Mouse (Mus musculus) small intestine, adult 2 months (tissue): ENCODE measurements around the gene Ndst2.

Experiments
- CTCF ChIP-seq: fragments of 200-500 bp; IDR thresholded peaks from 2 replicates; pipeline ENCODE4 v1.5.1; 2012; ENCODE audit warnings: low read depth, mild to moderate bottlenecking, control low read depth, inconsistent platforms, low read length, moderate library complexity, mixed read lengths; ENCODE audit not compliant: insufficient replicate concordance, insufficient read length; ENCODE audit errors: extremely low read depth
- POLR2A ChIP-seq: fragments of 200-500 bp; IDR thresholded peaks from 2 replicates; pipeline ENCODE4 v1.6.1; 2012; ENCODE audit warnings: low read depth, mild to moderate bottlenecking, control low read depth, inconsistent platforms, low read length, moderate library complexity

GRCm38 (mm10) chr14:20691772-20692171 lies 42.6 kb downstream of the Ndst2 start:
- TF ChIP-seq CTCF (no peak), POLR2A (no peak)
